Mouse (Mus musculus): ENCODE measurements at regions not wholly inside any gene's neighbourhood (a gene's known extent, or its start where the extent isn't known, plus 50 kb on each side); places are given as distances from the start of the nearest gene placed in this dataset.

- 66% methylated on average over 17 of the region's 17 CpGs for WGBS
- no peak overlapping the region for H3K9ac ChIP-seq
- H3K4me3 ChIP-seq, result no peak overlapping the region
Measured at GRCm38 (mm10) chr9:43679331-43679730, 64.5 kb upstream of the Nectin1 start.

GRCm38 (mm10) chr9:43681317-43681716 is 62.5 kb upstream of the Nectin1 start:
- Histone ChIP-seq H3K4me2 (no peak overlapping the region), H3K9me3 (no peaks in the 10 kb centered on the region), H3K4me1 (0 out of 2 replicates have a peak, but pooled peaks cover 5% of the 10 kb centered on the region), H3K4me3 (no peak overlapping the region), H3K27me3 (no peaks in the 10 kb centered on the region), H3K9ac (no peak overlapping the region), H3K36me3 (no peaks in the 10 kb centered on the region), H3K27ac (no peak overlapping the region)
- no peak for ATAC-seq (ENCODE audit: insufficient number of reproducible peaks, insufficient read depth, low FRiP score, low TSS enrichment, low read depth)
- 62% methylated on average over 3 of the region's 3 CpGs for WGBS

More at GRCm38 (mm10) chr9:43679331-43679730, 64.5 kb upstream of the Nectin1 start:
- no peak for ATAC-seq (ENCODE audit: insufficient number of reproducible peaks, insufficient read depth, low FRiP score, low TSS enrichment, low read depth)
- Histone ChIP-seq H3K36me3 (no peaks in the 10 kb centered on the region), H3K9me3 (no peaks in the 10 kb centered on the region), H3K27ac (no peak overlapping the region), H3K27me3 (no peaks in the 10 kb centered on the region), H3K4me1 (0 out of 2 replicates have a peak, but pooled peaks cover 5% of the 10 kb centered on the region), H3K4me2 (no peak overlapping the region)

- H3K9ac ChIP-seq, result no peak overlapping the region
- H3K27me3 ChIP-seq, result no peaks in the 10 kb centered on the region
- 64% methylated on average over 5 of the region's 5 CpGs for WGBS
- H3K4me1 ChIP-seq, result 0 out of 2 replicates have a peak, but pooled peaks cover 5% of the 10 kb centered on the region
- no peak for ATAC-seq (ENCODE audit: insufficient number of reproducible peaks, insufficient read depth, low FRiP score, low TSS enrichment, low read depth)
- no peak overlapping the region for H3K4me3 ChIP-seq
- H3K36me3 ChIP-seq, result no peaks in the 10 kb centered on the region
- no peak overlapping the region for H3K27ac ChIP-seq
- H3K4me2 ChIP-seq, result no peak overlapping the region
- no peaks in the 10 kb centered on the region for H3K9me3 ChIP-seq
Measured at GRCm38 (mm10) chr9:43682102-43682501, 61.7 kb upstream of the Nectin1 start.

GRCm38 (mm10) chr9:43684596-43684995 is 59.2 kb upstream of the Nectin1 start:
- no peaks in the 10 kb centered on the region for H3K9me3 ChIP-seq
- no peak for ATAC-seq (ENCODE audit: insufficient number of reproducible peaks, insufficient read depth, low FRiP score, low TSS enrichment, low read depth)
- H3K27ac ChIP-seq, result no peak overlapping the region
- no peaks in the 10 kb centered on the region for H3K27me3 ChIP-seq
- 0 out of 2 replicates have a peak, but pooled peaks cover 1% of the 10 kb centered on the region for H3K4me1 ChIP-seq
- no peak overlapping the region for H3K4me3 ChIP-seq
- H3K9ac ChIP-seq, result no peak overlapping the region
- 79% methylated on average over 5 of the region's 5 CpGs for WGBS
- H3K36me3 ChIP-seq, result no peaks in the 10 kb centered on the region
- H3K4me2 ChIP-seq, result no peak overlapping the region

- H3K27me3 ChIP-seq, result no peaks in the 10 kb centered on the region
- WGBS, result 83% methylated on average over 1 of the region's 1 CpGs
- no peak overlapping the region for H3K9ac ChIP-seq
- H3K27ac ChIP-seq, result no peak overlapping the region
- ATAC-seq (ENCODE audit: insufficient number of reproducible peaks, insufficient read depth, low FRiP score, low TSS enrichment, low read depth), result no peak
- H3K4me3 ChIP-seq, result no peak overlapping the region
- no peaks in the 10 kb centered on the region for H3K9me3 ChIP-seq
- H3K4me2 ChIP-seq, result no peak overlapping the region
- H3K36me3 ChIP-seq, result no peaks in the 10 kb centered on the region
- no peaks in the 10 kb centered on the region for H3K4me1 ChIP-seq
Measured at GRCm38 (mm10) chr9:43692015-43692414, 51.8 kb upstream of the Nectin1 start.

GRCm38 (mm10) chr9:43692538-43692937 is 51.2 kb upstream of the Nectin1 start:
- WGBS, result 81% methylated on average over 10 of the region's 10 CpGs

More at GRCm38 (mm10) chr9:43692538-43692937, 51.2 kb upstream of the Nectin1 start:
- Histone ChIP-seq H3K9me3 (no peaks in the 10 kb centered on the region), H3K9ac (no peak overlapping the region), H3K27me3 (no peaks in the 10 kb centered on the region), H3K36me3 (no peaks in the 10 kb centered on the region), H3K4me1 (no peaks in the 10 kb centered on the region), H3K4me2 (no peak overlapping the region), H3K4me3 (no peak overlapping the region), H3K27ac (no peak overlapping the region)
- ATAC-seq (ENCODE audit: insufficient number of reproducible peaks, insufficient read depth, low FRiP score, low TSS enrichment, low read depth), result no peak
